Mouse (Mus musculus): ENCODE results near the gene Nrn1l. TPM values are rescaled to one million over a fixed set of nuclear protein-coding genes. Genes with fewer than 3 reads are reported as not detected.

Gene Nrn1l
- total and polyA plus RNA-seq, 3 experiments: 0.41 to 1.6 (median 0.57) TPM

- Histone ChIP-seq H3K27ac (no peak overlapping the region), H3K36me3 (ENCODE audit: control insufficient read depth, insufficient read depth, low read length) (peaks cover 7% of the 10 kb centered on the region), H3K27me3 (ENCODE audit: control insufficient read depth, insufficient read depth, low read length) (no peaks in the 10 kb centered on the region), H3K9ac (ENCODE audit: low read depth, low read length) (no peak overlapping the region), H3K79me2 (replicated peaks; ENCODE audit: control insufficient read depth, insufficient read depth, low read length) (0 out of 2 replicates have a peak, but pooled peaks cover 1% of the 10 kb centered on the region), H3K4me1 (ENCODE audit: control insufficient read depth, insufficient read depth, low read length) (peaks cover 11% of the 10 kb centered on the region), H3K4me3 (no peak overlapping the region)
- intact Hi-C loops (cut with DNase I): no loop called here
- no peak for DNase-seq
- 80% methylated on average over 5 of the region's 5 CpGs for WGBS
- no peak for TF ChIP-seq CTCF (IDR thresholded peaks at IDR 0.05)
- no peak for TF ChIP-seq POLR2A (IDR thresholded peaks at IDR 0.05; ENCODE audit: insufficient read depth, low read depth, low read length)
- TF ChIP-seq EP300 (IDR thresholded peaks at IDR 0.05; ENCODE audit: insufficient read depth, low read depth, low read length): no peak
These were observed 34.9 kb upstream of the Nrn1l start for GRCm38 (mm10) chr8:105858495-105858894.

- 61% methylated on average over 5 of the region's 5 CpGs for WGBS
- no peaks in the 10 kb centered on the region for H3K27me3 ChIP-seq (ENCODE audit: control insufficient read depth, insufficient read depth, low read length)
- intact Hi-C loops (cut with DNase I): no loop called here
- no peak for DNase-seq
- H3K4me3 ChIP-seq: no peak overlapping the region
- H3K79me2 ChIP-seq (replicated peaks; ENCODE audit: control insufficient read depth, insufficient read depth, low read length): 0 out of 2 replicates have a peak, but pooled peaks cover 1% of the 10 kb centered on the region
- peaks cover 10% of the 10 kb centered on the region for H3K4me1 ChIP-seq (ENCODE audit: control insufficient read depth, insufficient read depth, low read length)
- TF ChIP-seq EP300 (IDR thresholded peaks at IDR 0.05; ENCODE audit: insufficient read depth, low read depth, low read length) (no peak), POLR2A (IDR thresholded peaks at IDR 0.05; ENCODE audit: insufficient read depth, low read depth, low read length) (no peak), CTCF (IDR thresholded peaks at IDR 0.05) (no peak)
- H3K27ac ChIP-seq: peak overlapping the region; percentile 97
- no peak overlapping the region for H3K9ac ChIP-seq (ENCODE audit: low read depth, low read length)
- H3K36me3 ChIP-seq (ENCODE audit: control insufficient read depth, insufficient read depth, low read length): peaks cover 7% of the 10 kb centered on the region
These were observed 34.1 kb upstream of the Nrn1l start for GRCm38 (mm10) chr8:105859314-105859713.

- peaks cover 9% of the 10 kb centered on the region for H3K4me1 ChIP-seq (ENCODE audit: control insufficient read depth, insufficient read depth, low read length)
- peaks cover 7% of the 10 kb centered on the region for H3K36me3 ChIP-seq (ENCODE audit: control insufficient read depth, insufficient read depth, low read length)
- peak within 1 kb of the TSS; percentile 78 for H3K9ac ChIP-seq (ENCODE audit: low read depth, low read length)
- intact Hi-C loops (cut with DNase I): loop anchor here (2.0 kb wide), 2 partner anchors 20 to 38 kb away; partner anchors contain the start of gene Edc4
- TF ChIP-seq POLR2A (IDR thresholded peaks at IDR 0.05; ENCODE audit: insufficient read depth, low read depth, low read length) (peak; percentile 66), CTCF (IDR thresholded peaks at IDR 0.05) (no peak), EP300 (IDR thresholded peaks at IDR 0.05; ENCODE audit: insufficient read depth, low read depth, low read length) (peak; percentile 71; the same call in 1 of the 2 replicates)
- DNase-seq: peak; percentile 92 to 98
- peak within 1 kb of the TSS; percentile 97 for H3K27ac ChIP-seq
- peak within 1 kb of the TSS; percentile 92 for H3K4me3 ChIP-seq
- 0 out of 2 replicates have a peak, but pooled peaks cover 1% of the 10 kb centered on the region for H3K79me2 ChIP-seq (replicated peaks; ENCODE audit: control insufficient read depth, insufficient read depth, low read length)
- under 1% methylated on average over 59 of the region's 59 CpGs for WGBS
- H3K27me3 ChIP-seq (ENCODE audit: control insufficient read depth, insufficient read depth, low read length): no peaks in the 10 kb centered on the region
These were observed 33.0 kb upstream of the Nrn1l start, which contains the start of gene Nutf2 for GRCm38 (mm10) chr8:105860143-105860981. Gene Nutf2 (plus strand): TSS chr8:105860580.

- H3K79me2 ChIP-seq (replicated peaks; ENCODE audit: control insufficient read depth, insufficient read depth, low read length): 0 out of 2 replicates have a peak, but pooled peaks cover 1% of the 10 kb centered on the region
- H3K4me3 ChIP-seq: no peak overlapping the region
- peaks cover 1% of the 10 kb centered on the region for H3K36me3 ChIP-seq (ENCODE audit: control insufficient read depth, insufficient read depth, low read length)
- intact Hi-C loops (cut with DNase I): loop anchor here (2.0 kb wide), 2 partner anchors 19 to 37 kb away; partner anchors contain the start of gene Edc4
- TF ChIP-seq EP300 (IDR thresholded peaks at IDR 0.05; ENCODE audit: insufficient read depth, low read depth, low read length) (no peak), POLR2A (IDR thresholded peaks at IDR 0.05; ENCODE audit: insufficient read depth, low read depth, low read length) (no peak), CTCF (IDR thresholded peaks at IDR 0.05) (peak; percentile 30)
- WGBS: 11% methylated on average over 1 of the region's 1 CpGs
- H3K27me3 ChIP-seq (ENCODE audit: control insufficient read depth, insufficient read depth, low read length): no peaks in the 10 kb centered on the region
- no peak overlapping the region for H3K9ac ChIP-seq (ENCODE audit: low read depth, low read length)
- H3K4me1 ChIP-seq (ENCODE audit: control insufficient read depth, insufficient read depth, low read length): peaks cover 3% of the 10 kb centered on the region
- no peak for DNase-seq
- H3K27ac ChIP-seq: no peak overlapping the region; the same call in 1 of the 2 replicates
These were observed 31.4 kb upstream of the Nrn1l start for GRCm38 (mm10) chr8:105861951-105862350.

GRCm38 (mm10) chr8:105866364-105867029 lies 26.9 kb upstream of the Nrn1l start:
- Histone ChIP-seq H3K4me3 (no peak overlapping the region), H3K27me3 (ENCODE audit: control insufficient read depth, insufficient read depth, low read length) (no peaks in the 10 kb centered on the region), H3K27ac (no peak overlapping the region), H3K79me2 (replicated peaks; ENCODE audit: control insufficient read depth, insufficient read depth, low read length) (peaks cover 5% of the 10 kb centered on the region), H3K36me3 (ENCODE audit: control insufficient read depth, insufficient read depth, low read length) (peaks cover 4% of the 10 kb centered on the region; the same call in 1 of the 2 replicates), H3K4me1 (ENCODE audit: control insufficient read depth, insufficient read depth, low read length) (peaks cover 2% of the 10 kb centered on the region), H3K9ac (ENCODE audit: low read depth, low read length) (no peak overlapping the region)
- WGBS: 82% methylated on average over 6 of the region's 6 CpGs
- no peak for DNase-seq
- intact Hi-C loops (cut with DNase I): no loop called here
- no peak for TF ChIP-seq POLR2A (IDR thresholded peaks at IDR 0.05; ENCODE audit: insufficient read depth, low read depth, low read length)
- TF ChIP-seq CTCF (IDR thresholded peaks at IDR 0.05): peak; percentile 44
